9 mouse cellular contexts compared by ENCODE assay signal in genomic region chr7:80323336-80323735, GRCm38 (mm10). TPM values are rescaled to one million over a fixed set of nuclear protein-coding genes. Genes with fewer than 3 reads are reported as not detected.
DNase-seq lines count a peak whose midpoint lies in the region; ATAC-seq and TF ChIP-seq lines count a peak whose summit lies in the region.
"Had no signal": no experiment of that assay in that cellular context is flagged by ENCODE, and none has a peak within 500 bp of the region (broad histone marks: within the 10 kb centered on the region; RNA-seq: fewer than 3 reads in every experiment).

No protein-coding gene starts in this region.

- no peaks in the 10 kb centered on the region for H3K9me3 ChIP-seq in heart, embryonic 12.5 days (replicated peaks)
- H3K9me3 ChIP-seq in hindbrain, embryonic 12.5 days (replicated peaks), result no peaks in the 10 kb centered on the region
- no peaks in the 10 kb centered on the region for H3K9me3 ChIP-seq in midbrain, embryonic 12.5 days

- H3K4me1 ChIP-seq in heart, embryonic 12.5 days (replicated peaks), result peaks cover 34% of the 10 kb centered on the region
- H3K4me1 ChIP-seq in bone marrow, adult 2 months (ENCODE audit: control insufficient read depth, insufficient read depth, low read length), result no peaks in the 10 kb centered on the region
- peaks cover 9% of the 10 kb centered on the region for H3K4me1 ChIP-seq in hindbrain, embryonic 12.5 days
- H3K4me1 ChIP-seq in midbrain, embryonic 12.5 days, result peaks cover 15% of the 10 kb centered on the region

- peak overlapping the region; percentile 71 for H3K4me3 ChIP-seq in heart, embryonic 12.5 days
- peak overlapping the region; percentile 46 for H3K4me3 ChIP-seq in bone marrow, adult 2 months (replicated peaks; ENCODE audit: control insufficient read depth, low read depth, low read length)
- peak overlapping the region; percentile 56 for H3K4me3 ChIP-seq in hindbrain, embryonic 12.5 days
- H3K4me3 ChIP-seq in midbrain, embryonic 12.5 days, result peak overlapping the region; percentile 61

- H3K9ac ChIP-seq in heart, embryonic 12.5 days, result peak overlapping the region; percentile 75
- H3K9ac ChIP-seq in hindbrain, embryonic 12.5 days, result peak overlapping the region; percentile 63
- H3K9ac ChIP-seq in midbrain, embryonic 12.5 days (replicated peaks), result peak overlapping the region; percentile 63

- H3K27me3 ChIP-seq in heart, embryonic 12.5 days (replicated peaks), result no peaks in the 10 kb centered on the region
- no peaks in the 10 kb centered on the region for H3K27me3 ChIP-seq in hindbrain, embryonic 12.5 days
- no peaks in the 10 kb centered on the region for H3K27me3 ChIP-seq in midbrain, embryonic 12.5 days
- H3K27me3 ChIP-seq: Patski had no signal

- H3K27ac ChIP-seq in heart, embryonic 12.5 days (ENCODE audit: poor library complexity, severe bottlenecking), result peak overlapping the region; percentile 92; the same call in 1 of the 2 replicates
- H3K27ac ChIP-seq in bone marrow, adult 2 months (ENCODE audit: control insufficient read depth, insufficient read depth, low read depth, low read length, poor library complexity), result no peak overlapping the region
- no peak overlapping the region for H3K27ac ChIP-seq in hindbrain, embryonic 12.5 days
- H3K27ac ChIP-seq in midbrain, embryonic 12.5 days (replicated peaks), result 0 out of 2 replicates have a peak overlapping the region, but pooled peaks have one; percentile 80

- intact Hi-C loops in heart, postnatal 25 days (cut with DNase I), result loop anchor here (5.0 kb wide), 1 partner anchor 181 kb away; no protein-coding TSS in a partner anchor

- 18% methylated on average over 8 of the region's 8 CpGs for WGBS in heart, embryonic 12.5 days
- 14% methylated on average over 8 of the region's 8 CpGs for WGBS in bone marrow, adult 2 months
- WGBS in hindbrain, embryonic 12.5 days, result 23% methylated on average over 8 of the region's 8 CpGs
- WGBS in midbrain, embryonic 12.5 days, result 23% methylated on average over 8 of the region's 8 CpGs

- no peak for TF ChIP-seq POLR2A in bone marrow, adult 2 months (IDR thresholded peaks at IDR 0.05; ENCODE audit: borderline replicate concordance, control insufficient read depth, low read depth, low read length)

- H3K4me2 ChIP-seq in heart, embryonic 12.5 days, result peak overlapping the region; percentile 90
- peak overlapping the region; percentile 57 for H3K4me2 ChIP-seq in hindbrain, embryonic 12.5 days (replicated peaks)
- H3K4me2 ChIP-seq in midbrain, embryonic 12.5 days (replicated peaks), result peak overlapping the region; percentile 81

- ATAC-seq in heart, embryonic 12.5 days (ENCODE audit: insufficient number of reproducible peaks, low FRiP score), result no peak
- ATAC-seq in hindbrain, embryonic 12.5 days (ENCODE audit: low FRiP score), result no peak
- no peak for ATAC-seq in midbrain, embryonic 12.5 days (ENCODE audit: low FRiP score, low read depth)

- H3K36me3 ChIP-seq in heart, embryonic 12.5 days, result peaks cover 57% of the 10 kb centered on the region
- peaks cover 56% of the 10 kb centered on the region for H3K36me3 ChIP-seq in hindbrain, embryonic 12.5 days
- H3K36me3 ChIP-seq in midbrain, embryonic 12.5 days, result peaks cover 67% of the 10 kb centered on the region

- DNase-seq in heart, postnatal 25 days (ENCODE audit: low spot score), result no peak
- no peak for DNase-seq in testis, postnatal 14 days (ENCODE audit: low spot score)
- no peak for DNase-seq in adrenal gland, postnatal 36 days
- DNase-seq in adrenal gland, adult 18-20 months (ENCODE audit: low spot score in 2 of 2), result no peak

- no peak for TF ChIP-seq CTCF in bone marrow, adult 2 months (IDR thresholded peaks at IDR 0.05; ENCODE audit: control insufficient read depth, insufficient read depth, low read length)

RNA-seq across cellular contexts. Expression of gene Rccd1, which starts 0.9 kb away (rescaled TPM):
- polyA plus RNA-seq in heart, embryonic 12.5 days (2016; fragmentation: Nextera tagmentation; extraction: Ambion mirVana), result 6.1 and 8.9 TPM in 2 replicates
- 1 to 10 TPM; 6.1 to 6.7 TPM for total RNA-seq in heart, postnatal 25 days (2021)
- polyA plus RNA-seq in bone marrow, adult 2 months (2011; ENCODE audit: insufficient read depth, insufficient read length, low replicate concordance, missing spikeins), result 7.6 and 11.3 TPM in 2 replicates
- polyA plus RNA-seq in hindbrain, embryonic 12.5 days (2016; fragmentation: Nextera tagmentation; extraction: Ambion mirVana), result 9.8 and 14.1 TPM in 2 replicates
- 14.2 and 16.2 TPM in 2 replicates for polyA plus RNA-seq in midbrain, embryonic 12.5 days (2016; fragmentation: Nextera tagmentation; extraction: Ambion mirVana)
- total RNA-seq in adrenal gland, postnatal 36 days (2021), result 10 to 100 TPM in 1 of 2 experiments, 1 to 10 TPM in 1; 8.9 to 12.0 TPM
- total RNA-seq in adrenal gland, adult 18-20 months (2021), result 10 to 100 TPM in 1 of 2 experiments, 1 to 10 TPM in 1; 7.3 to 11.9 TPM

RNA-seq across cellular contexts. Expression of gene Unc45a, which starts 17.5 kb away (rescaled TPM):
- polyA plus RNA-seq in heart, embryonic 12.5 days (2016; fragmentation: Nextera tagmentation; extraction: Ambion mirVana), result 20.5 and 21.0 TPM in 2 replicates
- total RNA-seq in heart, postnatal 25 days (2021), result 10 to 100 TPM; 13.5 to 15.8 TPM
- polyA plus RNA-seq in bone marrow, adult 2 months (2011; ENCODE audit: insufficient read depth, insufficient read length, low replicate concordance, missing spikeins), result 10.8 and 43.9 TPM in 2 replicates
- polyA plus RNA-seq in hindbrain, embryonic 12.5 days (2016; fragmentation: Nextera tagmentation; extraction: Ambion mirVana), result 56.2 and 60.6 TPM in 2 replicates
- 51.4 and 54.9 TPM in 2 replicates for polyA plus RNA-seq in midbrain, embryonic 12.5 days (2016; fragmentation: Nextera tagmentation; extraction: Ambion mirVana)
- 10 to 100 TPM; 55.0 to 74.8 TPM for total RNA-seq in adrenal gland, postnatal 36 days (2021)
- 10 to 100 TPM; 71.5 to 85.8 TPM for total RNA-seq in adrenal gland, adult 18-20 months (2021)

RNA-seq across cellular contexts. Expression of gene Hddc3, which starts 19.6 kb away (rescaled TPM):
- polyA plus RNA-seq in heart, embryonic 12.5 days (2016; fragmentation: Nextera tagmentation; extraction: Ambion mirVana), result 14.4 and 15.8 TPM in 2 replicates
- 10 to 100 TPM; 35.2 to 38.9 TPM for total RNA-seq in heart, postnatal 25 days (2021)
- 5.0 and 16.2 TPM in 2 replicates for polyA plus RNA-seq in bone marrow, adult 2 months (2011; ENCODE audit: insufficient read depth, insufficient read length, low replicate concordance, missing spikeins)
- polyA plus RNA-seq in hindbrain, embryonic 12.5 days (2016; fragmentation: Nextera tagmentation; extraction: Ambion mirVana), result 20.2 and 22.0 TPM in 2 replicates
- 24.3 and 24.8 TPM in 2 replicates for polyA plus RNA-seq in midbrain, embryonic 12.5 days (2016; fragmentation: Nextera tagmentation; extraction: Ambion mirVana)
- 10 to 100 TPM; 30.0 to 40.7 TPM for total RNA-seq in adrenal gland, postnatal 36 days (2021)
- total RNA-seq in adrenal gland, adult 18-20 months (2021), result 10 to 100 TPM; 38.5 to 45.9 TPM

RNA-seq across cellular contexts. Expression of gene Prc1, which starts 29.1 kb away (rescaled TPM):
- 137 and 152 TPM in 2 replicates for polyA plus RNA-seq in heart, embryonic 12.5 days (2016; fragmentation: Nextera tagmentation; extraction: Ambion mirVana)
- 1 to 10 TPM; 2.9 to 3.7 TPM for total RNA-seq in heart, postnatal 25 days (2021)
- 165 and 172 TPM in 2 replicates for polyA plus RNA-seq in bone marrow, adult 2 months (2011; ENCODE audit: insufficient read depth, insufficient read length, low replicate concordance, missing spikeins)
- 110 and 117 TPM in 2 replicates for polyA plus RNA-seq in hindbrain, embryonic 12.5 days (2016; fragmentation: Nextera tagmentation; extraction: Ambion mirVana)
- polyA plus RNA-seq in midbrain, embryonic 12.5 days (2016; fragmentation: Nextera tagmentation; extraction: Ambion mirVana), result 175 and 180 TPM in 2 replicates
- total RNA-seq in adrenal gland, postnatal 36 days (2021), result 10 to 100 TPM; 12.4 to 12.8 TPM
- 1 to 10 TPM; 3.6 to 4.6 TPM for total RNA-seq in adrenal gland, adult 18-20 months (2021)

RNA-seq across cellular contexts. Expression of gene Man2a2, which starts 47.8 kb away (rescaled TPM):
- 25.0 and 31.0 TPM in 2 replicates for polyA plus RNA-seq in heart, embryonic 12.5 days (2016; fragmentation: Nextera tagmentation; extraction: Ambion mirVana)
- total RNA-seq in heart, postnatal 25 days (2021), result 10 to 100 TPM; 67.2 to 67.5 TPM
- polyA plus RNA-seq in bone marrow, adult 2 months (2011; ENCODE audit: insufficient read depth, insufficient read length, low replicate concordance, missing spikeins), result 25.1 and 40.0 TPM in 2 replicates
- polyA plus RNA-seq in hindbrain, embryonic 12.5 days (2016; fragmentation: Nextera tagmentation; extraction: Ambion mirVana), result 27.2 and 30.9 TPM in 2 replicates
- 23.1 and 26.0 TPM in 2 replicates for polyA plus RNA-seq in midbrain, embryonic 12.5 days (2016; fragmentation: Nextera tagmentation; extraction: Ambion mirVana)
- 10 to 100 TPM; 81.4 to 94.8 TPM for total RNA-seq in adrenal gland, postnatal 36 days (2021)
- 10 to 100 TPM; 76.6 to 88.8 TPM for total RNA-seq in adrenal gland, adult 18-20 months (2021)

Comparison
In these comparisons a context has a peak if more than half of its experiments do, and no peak if none do; other contexts are left out.
1. H3K27ac ChIP-seq: peak in heart, embryonic 12.5 days (single experiment) and midbrain, embryonic 12.5 days (single experiment); none in bone marrow, adult 2 months (single experiment) and hindbrain, embryonic 12.5 days (single experiment).
2. Peak in every context shown above with its lines, with median percentiles within 50 percentile points of each other: H3K4me2 ChIP-seq, H3K4me3 ChIP-seq and H3K9ac ChIP-seq.